Mouse (Mus musculus): Measurements from ENCODE around the gene Smyd3.

Gene Smyd3

GRCm38 (mm10) chr1:179220290-179220689 is 297.6 kb downstream of the Smyd3 start:
- DNase-seq (ENCODE audit: low spot score), result no peak

GRCm38 (mm10) chr1:179218061-179218460 is 299.8 kb downstream of the Smyd3 start:
- no peak for DNase-seq (ENCODE audit: low spot score)

DNA sequence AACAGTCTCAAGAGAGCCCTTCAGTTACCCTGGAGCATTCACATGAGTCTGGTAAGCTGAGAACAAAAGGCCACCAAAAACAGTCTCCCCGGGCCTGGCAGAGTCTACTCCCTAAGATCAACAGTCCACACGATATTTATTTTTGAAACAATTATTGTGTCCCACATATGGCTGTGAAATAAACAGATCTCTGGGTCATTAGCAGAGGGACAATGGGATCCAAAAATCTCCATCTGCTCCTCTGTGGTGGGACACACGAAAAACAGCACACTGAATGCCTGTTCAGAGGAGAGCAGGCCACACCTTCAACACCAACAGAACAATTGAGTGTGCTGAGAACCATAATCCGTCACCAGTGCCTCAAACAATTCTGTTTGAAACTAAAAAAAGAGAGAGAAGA is 300.8 kb downstream of the Smyd3 start:
- no peak for DNase-seq (ENCODE audit: low spot score)

DNA sequence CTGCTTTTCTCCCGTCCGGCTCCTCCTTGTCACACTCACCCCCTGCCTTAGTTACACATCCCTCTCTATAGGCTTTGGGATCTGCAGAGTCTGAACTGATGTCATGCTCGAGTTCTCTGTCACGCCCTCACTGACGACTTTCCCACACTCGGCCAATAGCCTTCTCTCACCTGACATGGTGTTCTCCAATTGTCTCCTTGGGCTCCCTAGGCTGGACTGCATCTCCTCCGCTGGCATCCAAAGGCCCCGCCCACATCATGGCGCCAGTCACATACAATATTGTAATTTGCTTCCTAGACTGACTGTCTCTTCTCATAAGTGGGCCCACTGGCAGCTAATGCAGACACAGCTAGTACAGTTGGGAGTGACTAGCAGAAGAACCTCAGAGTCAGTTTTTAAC is 304.5 kb downstream of the Smyd3 start:
- no peak for DNase-seq (ENCODE audit: low spot score)

GRCm38 (mm10) chr1:179212295-179212694 is 305.5 kb downstream of the Smyd3 start:
- DNase-seq (ENCODE audit: low spot score), result no peak

DNA sequence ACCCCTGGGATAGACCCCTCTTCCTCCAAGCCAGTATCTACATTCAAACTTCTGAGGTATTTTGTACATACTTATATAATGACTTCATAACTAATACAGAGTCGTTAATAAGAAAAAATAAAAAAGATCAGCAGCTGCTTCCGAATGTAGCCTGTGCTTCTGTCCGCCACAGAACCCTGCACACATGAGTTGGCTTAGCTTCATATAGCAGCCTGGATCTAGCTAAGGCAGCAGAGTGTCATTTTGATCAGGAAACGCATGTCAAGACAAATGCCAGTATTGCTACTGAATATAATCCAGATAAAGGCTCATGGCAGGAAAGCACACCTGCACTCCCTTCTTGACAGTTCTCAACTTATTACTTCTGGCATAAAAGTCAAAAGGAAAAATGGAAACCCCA is 306.5 kb downstream of the Smyd3 start:
- no peak for DNase-seq (ENCODE audit: low spot score)

DNA sequence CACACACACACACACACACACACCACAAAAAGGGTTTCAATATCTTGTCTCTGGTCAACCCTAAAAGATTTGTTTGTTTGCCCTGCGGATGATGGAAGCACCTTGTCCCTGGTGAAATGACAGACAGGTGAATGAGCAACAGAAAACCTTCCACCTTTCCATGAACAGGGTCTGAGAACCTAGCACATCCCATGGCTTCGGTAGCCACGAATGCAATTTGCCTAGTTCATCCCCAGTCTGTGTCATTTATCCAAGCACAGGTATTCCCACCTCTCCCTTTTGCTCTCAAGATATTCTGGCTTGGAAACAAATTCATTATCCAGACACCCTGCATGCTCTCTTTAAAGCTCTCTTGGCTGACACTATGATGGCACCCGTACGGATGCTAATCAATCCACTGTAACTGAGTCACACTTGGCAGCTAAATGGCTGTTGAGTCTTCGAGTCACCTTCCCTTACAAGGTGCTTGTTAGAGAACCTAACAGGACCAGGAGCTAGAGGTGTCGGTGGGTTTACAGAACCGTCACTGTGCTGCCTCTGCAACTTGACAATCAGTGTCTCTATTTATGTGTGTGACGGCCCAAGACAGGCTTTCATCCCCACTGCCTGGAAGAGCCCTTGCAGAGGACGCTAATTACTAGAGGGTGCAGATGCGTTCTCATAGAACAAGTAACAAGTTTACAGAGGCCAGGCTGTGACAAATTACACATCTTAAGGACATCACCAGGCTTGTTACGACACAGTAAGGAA is 309.8 kb downstream of the Smyd3 start:
- no peak for DNase-seq (ENCODE audit: low spot score)

DNA sequence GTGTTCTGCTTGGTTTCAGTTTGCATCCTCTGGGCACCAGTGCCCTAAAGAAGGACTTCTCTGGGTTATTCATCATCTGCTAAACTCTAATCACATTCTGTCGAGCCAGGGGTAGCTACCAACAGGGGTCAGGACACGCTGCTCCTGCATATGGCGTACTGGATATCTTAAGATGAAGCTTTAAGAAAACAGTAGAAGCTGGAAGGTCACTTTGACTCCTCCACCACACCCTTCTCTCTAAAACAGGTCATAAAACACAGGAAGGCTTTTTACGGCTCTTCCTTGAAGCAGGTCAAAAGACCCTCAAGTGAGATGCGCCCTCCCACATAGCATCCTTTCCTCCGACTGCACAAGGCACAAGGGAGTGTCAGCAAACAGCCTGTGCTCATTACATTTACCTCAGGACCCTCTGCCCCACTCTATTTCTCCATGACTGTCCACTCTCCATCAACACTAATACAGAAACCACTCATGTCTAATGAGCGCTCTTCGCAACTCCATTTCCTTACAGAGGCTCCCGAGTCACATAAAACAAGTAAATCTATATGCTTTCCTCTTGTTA is 310.6 kb downstream of the Smyd3 start:
- DNase-seq (ENCODE audit: low spot score), result no peak

DNA sequence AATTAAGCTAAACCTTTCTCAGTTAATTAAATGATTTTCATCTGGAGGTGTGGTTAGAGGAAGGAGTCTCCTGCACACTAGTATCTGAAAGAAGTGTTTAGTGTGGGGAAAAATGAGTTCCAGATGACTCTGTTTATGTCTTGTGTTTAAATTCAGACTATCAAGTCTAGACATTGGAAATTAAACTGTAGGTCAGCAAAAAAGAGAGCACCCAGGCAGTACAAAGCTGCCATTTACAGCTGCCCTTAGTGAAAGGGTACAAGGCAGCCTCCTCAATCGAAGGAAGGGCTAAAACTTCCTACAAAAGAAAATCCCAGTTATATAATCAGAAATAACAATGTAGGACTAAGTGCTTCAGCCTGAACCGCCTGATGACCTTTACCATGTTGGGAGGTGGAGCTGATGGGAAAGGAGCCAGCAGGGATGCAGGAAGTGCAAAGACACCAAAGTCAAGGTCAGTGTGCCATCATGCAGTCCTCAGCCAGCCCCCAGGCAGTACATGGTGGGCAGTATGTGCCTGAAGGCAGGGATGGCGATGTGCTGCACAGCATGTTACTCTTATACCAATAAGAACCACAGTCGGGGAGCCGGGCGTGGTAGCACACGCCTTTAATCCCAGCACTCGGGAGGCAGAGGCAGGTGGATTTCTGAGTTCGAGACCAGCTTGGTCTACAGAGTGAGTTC is 319.2 kb downstream of the Smyd3 start:
- no peak for DNase-seq (ENCODE audit: low spot score)

DNA sequence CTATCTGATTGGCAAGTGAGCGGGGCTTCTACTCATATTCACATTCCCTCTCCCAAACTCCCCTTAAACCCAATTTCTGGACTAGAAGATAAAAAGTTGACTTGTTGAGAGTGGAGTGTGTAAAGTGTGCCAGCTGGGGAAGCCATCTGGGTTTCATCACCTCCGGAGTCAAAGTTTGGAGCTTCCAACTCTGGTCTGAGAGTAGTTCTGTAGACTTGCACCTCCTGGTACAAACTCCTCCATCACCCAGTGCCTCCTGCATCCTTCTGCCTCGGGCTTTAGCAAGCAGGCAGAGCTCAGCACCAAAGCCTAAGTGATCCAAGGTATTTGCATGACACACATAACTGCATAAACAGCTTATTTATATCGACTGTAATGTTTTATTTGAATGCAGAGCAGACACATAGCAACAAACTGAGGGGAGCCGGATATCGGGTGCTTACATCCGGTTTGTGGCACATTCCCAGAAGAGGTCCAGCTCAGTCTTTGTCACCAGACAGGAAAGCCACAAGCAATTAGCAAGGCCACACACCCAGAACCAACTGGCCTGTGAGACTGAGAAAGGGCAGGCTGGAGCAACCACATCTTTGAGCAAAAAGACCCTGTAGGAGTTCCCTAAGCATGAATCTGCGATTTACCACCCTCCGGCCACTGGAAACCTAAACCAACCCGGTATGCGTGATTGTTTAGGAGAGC is 319.9 kb downstream of the Smyd3 start:
- no peak for DNase-seq (ENCODE audit: low spot score)

- DNase-seq (ENCODE audit: low spot score), result no peak
Observed at GRCm38 (mm10) chr1:179197156-179197555, 320.7 kb downstream of the Smyd3 start.

GRCm38 (mm10) chr1:179196422-179196821 is 321.4 kb downstream of the Smyd3 start:
- DNase-seq (ENCODE audit: low spot score), result no peak

- DNase-seq (ENCODE audit: low spot score), result no peak
Observed at GRCm38 (mm10) chr1:179192781-179193180, 325.1 kb downstream of the Smyd3 start.

GRCm38 (mm10) chr1:179190837-179191236 is 327.0 kb downstream of the Smyd3 start:
- no peak for DNase-seq (ENCODE audit: low spot score)

GRCm38 (mm10) chr1:179187171-179187570 is 330.7 kb downstream of the Smyd3 start:
- no peak for DNase-seq (ENCODE audit: low spot score)

DNA sequence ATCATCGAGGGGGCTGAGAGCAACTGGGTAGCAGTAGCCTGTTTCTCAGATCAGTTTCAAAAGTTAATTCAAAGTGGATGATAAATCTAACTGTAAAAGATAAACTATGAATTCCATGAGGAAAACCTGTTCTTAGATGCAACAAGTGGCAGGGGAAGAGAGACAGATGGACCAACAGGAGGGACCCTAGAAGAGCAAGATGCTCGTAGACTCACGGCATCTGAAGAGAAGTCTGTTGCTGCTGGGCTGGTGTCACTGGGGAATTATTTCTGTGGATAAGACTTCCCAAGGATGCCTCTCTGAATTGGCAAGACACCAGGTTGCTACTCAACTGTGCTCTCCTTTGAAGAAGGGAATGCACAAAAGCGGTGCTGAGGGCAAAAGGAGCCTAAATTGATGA is 333.2 kb downstream of the Smyd3 start:
- DNase-seq (ENCODE audit: low spot score), result no peak

DNA sequence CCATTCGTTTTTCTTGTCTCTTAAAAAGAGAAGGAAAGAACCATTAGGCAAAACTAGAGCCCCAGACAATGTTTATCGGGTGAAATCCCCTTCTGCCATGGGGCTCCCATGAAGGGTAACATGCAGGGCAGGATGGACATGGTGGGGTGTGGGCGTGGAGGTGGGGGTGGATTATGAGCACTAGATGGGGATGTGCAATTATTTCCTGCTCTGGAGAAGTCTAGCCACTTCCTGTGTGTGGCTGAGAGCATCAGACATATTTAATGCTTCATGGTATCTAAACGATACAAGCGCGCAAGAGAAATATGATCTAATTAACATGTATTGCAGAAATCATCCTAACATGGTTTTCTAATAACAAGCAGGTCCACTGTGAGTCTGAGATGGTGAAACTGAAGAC is 334.3 kb downstream of the Smyd3 start:
- DNase-seq (ENCODE audit: low spot score), result no peak

GRCm38 (mm10) chr1:179180546-179180945 is 337.3 kb downstream of the Smyd3 start:
- no peak for DNase-seq (ENCODE audit: low spot score)

DNA sequence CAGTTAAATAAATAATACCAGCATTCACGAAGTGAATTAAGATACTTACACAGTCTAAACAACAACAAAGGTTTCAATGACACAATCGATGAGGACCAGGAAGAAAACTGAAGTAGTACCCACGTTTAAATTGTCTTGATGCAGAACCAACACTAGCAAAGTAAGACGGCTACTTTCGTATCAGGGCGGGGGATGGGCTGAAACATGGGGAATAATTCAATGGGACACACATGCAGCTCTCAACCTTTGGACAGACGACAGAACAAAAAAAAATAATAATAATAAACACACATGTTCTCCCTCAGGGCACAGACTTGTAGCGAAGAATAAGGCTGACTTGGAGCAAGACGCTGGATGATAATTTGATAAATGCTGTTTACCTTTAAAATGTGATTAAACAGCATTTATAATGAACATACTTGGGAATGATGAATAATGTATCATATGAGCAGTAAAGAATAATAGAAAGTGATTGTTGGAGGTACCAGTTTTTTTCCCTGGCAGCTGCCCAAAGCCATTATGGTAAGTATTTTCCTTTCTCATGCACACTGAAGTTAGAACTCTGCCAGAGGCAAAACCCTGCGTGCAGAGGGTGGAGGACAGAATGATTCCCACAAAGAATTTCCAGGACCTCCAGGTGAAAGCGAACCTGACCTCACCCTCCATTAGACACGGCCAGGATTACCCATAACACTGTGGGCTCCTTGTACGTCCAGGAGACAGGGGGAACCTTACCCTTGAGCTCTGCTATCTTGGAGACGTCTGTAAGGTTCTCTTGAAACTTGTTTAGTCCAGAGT is 340.8 kb downstream of the Smyd3 start:
- no peak for DNase-seq (ENCODE audit: low spot score)

- no peak for DNase-seq (ENCODE audit: low spot score)
Observed at GRCm38 (mm10) chr1:179174241-179174640, 343.6 kb downstream of the Smyd3 start.

DNA sequence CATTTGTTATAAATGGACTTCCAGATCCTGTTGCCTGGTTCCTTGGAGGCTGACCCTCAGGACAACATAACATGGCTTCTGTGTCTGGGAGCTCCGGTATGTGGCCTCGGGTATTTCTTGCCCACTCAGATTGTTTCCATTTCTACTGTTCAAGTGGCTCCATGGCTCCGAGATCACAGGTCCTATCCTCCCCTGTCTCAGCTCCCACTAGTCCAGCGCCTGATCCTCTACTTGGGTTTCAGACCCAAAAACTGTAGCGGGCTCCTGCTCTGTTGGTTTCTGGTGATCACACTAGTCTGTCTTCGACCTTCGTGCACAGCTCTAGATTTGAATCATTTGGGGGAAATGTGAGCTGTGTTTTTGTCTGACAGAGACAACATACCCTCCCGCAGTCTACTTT is 347.3 kb downstream of the Smyd3 start:
- no peak for DNase-seq (ENCODE audit: low spot score)

GRCm38 (mm10) chr1:179169749-179170148 is 348.1 kb downstream of the Smyd3 start:
- no peak for DNase-seq (ENCODE audit: low spot score)

All from urinary bladder, postnatal 14 days (tissue).